ENCODE assay signal across 10 mouse cellular contexts in genomic region chr16:72687651-72688050, GRCm38 (mm10).
DNase-seq lines count a peak whose midpoint lies in the region.
"Had no signal": no experiment of that assay in that cellular context is flagged by ENCODE, and none has a peak within 500 bp of the region (broad histone marks: within the 10 kb centered on the region; RNA-seq: fewer than 3 reads in every experiment).

No protein-coding gene starts in this region.

- peak; percentile 12 for DNase-seq in heart, postnatal 4 days
- no peak for DNase-seq in heart, postnatal 25 days (ENCODE audit: low spot score)
- DNase-seq in adrenal gland, postnatal 14 days, result peak; percentile 69
- DNase-seq in kidney, postnatal 36 days, result peak; percentile 37 to 39
- DNase-seq in lung, postnatal 14 days, result peak; percentile 7
- DNase-seq in cerebellum, adult 9-10 months, result no peak
- no peak for DNase-seq in left cerebral cortex, postnatal 4 days
- DNase-seq in left cerebral cortex, adult 18-20 months (ENCODE audit: low spot score in 2 of 2), result no peak
- DNase-seq: layer of hippocampus, adult 9-11 months; right cerebral cortex, postnatal 4 days had no signal

- intact Hi-C loops in heart, postnatal 25 days (cut with DNase I), result no loop called here
- intact Hi-C loops in left cerebral cortex, postnatal 4 days (cut with DNase I), result no loop called here

Comparison
In these comparisons a context has a peak if more than half of its experiments do, and no peak if none do; other contexts are left out.
1. DNase-seq: peak in heart, postnatal 4 days (single experiment), adrenal gland, postnatal 14 days (single experiment), kidney, postnatal 36 days (2 of 2) and lung, postnatal 14 days (single experiment); none in heart, postnatal 25 days (single experiment), cerebellum, adult 9-10 months (single experiment), left cerebral cortex, postnatal 4 days (single experiment) and left cerebral cortex, adult 18-20 months (0 of 2).